Mouse (Mus musculus) left cerebral cortex, adult 2 months (tissue): Measurements from ENCODE around the gene Sh3gl3. TPM values are rescaled to one million over a fixed set of nuclear protein-coding genes. Genes with fewer than 3 reads are reported as not detected.
A peak's percentile ranks its signal among the peaks of the same experiment; 100 is the strongest.
"Not testable (repeated sequence)": the region's sequence is repeated elsewhere in the genome, so short reads cannot be mapped to it uniquely, and the experiment has no call there.

Experiments
- DNase-seq, 2 experiments: peaks; one replicate each; pipeline ENCODE4 v3.0.0; 2021 to 2022; ENCODE audit warnings: low spot score in 2 of 2, mixed read lengths in 1 of 2; ENCODE audit errors: extremely low spot score in 1 of 2
- H3K27ac ChIP-seq: fragments of 200-600 bp; 2 replicates; pipeline ENCODE4 v1.8.1; 2022
- H3K4me3 ChIP-seq: fragments of 200-600 bp; 2 replicates; pipeline ENCODE4 v1.8.1; 2022
- CTCF ChIP-seq: fragments of 200-600 bp; IDR thresholded peaks from 2 replicates; pipeline ENCODE4 v1.8.1; 2022; ENCODE audit warnings: antibody characterized with exemption, mild to moderate bottlenecking, moderate library complexity
- intact Hi-C: fragments of 180-260 bp; cut with DNase I; formaldehyde crosslinking; loops from one replicate; pipeline ENCODE4 v1.15.1; 2025
- total RNA-seq, 2 experiments: library from RNA; stranded (reverse); gene quantifications; 2 replicates each; pipeline ENCODE4 v1.2.3; 2021

Sh3gl3 gene
- total RNA-seq, 2 experiments from 2014 or later: 44.5 to 47.0 TPM

- intact Hi-C loops: loop anchor here (10.0 kb wide), 1 partner anchor 485 kb away; the partner anchor contains the start of gene 3110040N11Rik
- H3K4me3 ChIP-seq: no peak overlapping the region
- no peak overlapping the region for H3K27ac ChIP-seq
- no peak for DNase-seq
- peak; percentile 53 for TF ChIP-seq CTCF
These were observed 96.3 kb downstream of the Sh3gl3 start for GRCm38 (mm10) chr7:82269948-82270347.

- Histone ChIP-seq H3K27ac (no peak overlapping the region), H3K4me3 (no peak overlapping the region)
- no peak for TF ChIP-seq CTCF
- DNase-seq: no peak
- intact Hi-C loops: loop anchor here (10.0 kb wide), 1 partner anchor 487 kb away; the partner anchor contains the start of gene 3110040N11Rik
These were observed 98.1 kb downstream of the Sh3gl3 start for GRCm38 (mm10) chr7:82271742-82272141.

- intact Hi-C loops: loop anchor here (1.0 to 10.0 kb wide), 2 partner anchors 152 to 488 kb away; partner anchors contain the start of gene 3110040N11Rik
- peak in 1 of 2 experiments; percentile 47 for DNase-seq
- H3K4me3 ChIP-seq, H3K27ac ChIP-seq: not testable (repeated sequence)
- peak; percentile 70 for TF ChIP-seq CTCF
These were observed 99.2 kb downstream of the Sh3gl3 start for GRCm38 (mm10) chr7:82272875-82273274.

- DNase-seq: peak; percentile 57 to 61
- intact Hi-C loops: loop anchor here (2.0 to 10.0 kb wide), 2 partner anchors 315 to 489 kb away; partner anchors contain the start of gene 3110040N11Rik
- peak; percentile 88 for TF ChIP-seq CTCF
- Histone ChIP-seq H3K27ac (no peak overlapping the region), H3K4me3 (no peak overlapping the region)
These were observed 100.5 kb downstream of the Sh3gl3 start for GRCm38 (mm10) chr7:82274011-82274709.

DNA sequence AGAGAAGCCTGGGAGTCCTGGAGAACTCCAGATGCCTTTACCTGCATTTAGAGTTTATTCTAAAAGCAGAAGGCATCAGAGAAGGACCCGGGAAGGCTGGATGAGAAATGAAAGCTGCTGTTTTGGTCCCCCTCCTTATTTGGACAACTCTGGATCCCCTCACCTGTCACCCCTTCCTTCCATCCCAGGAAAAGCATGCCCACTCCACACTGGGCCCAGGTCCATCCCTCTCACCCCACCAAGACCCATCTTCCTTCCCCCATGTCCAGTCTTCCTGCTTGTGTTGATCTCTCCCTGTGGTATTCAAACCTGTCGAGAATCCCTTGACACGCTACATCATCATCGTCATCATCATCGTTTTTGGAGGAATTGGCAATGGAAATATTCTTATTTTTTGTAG is 101.3 kb downstream of the Sh3gl3 start:
- no peak for TF ChIP-seq CTCF
- intact Hi-C loops: loop anchor here (2.0 to 10.0 kb wide), 2 partner anchors 316 to 490 kb away; partner anchors contain the start of gene 3110040N11Rik

DNA sequence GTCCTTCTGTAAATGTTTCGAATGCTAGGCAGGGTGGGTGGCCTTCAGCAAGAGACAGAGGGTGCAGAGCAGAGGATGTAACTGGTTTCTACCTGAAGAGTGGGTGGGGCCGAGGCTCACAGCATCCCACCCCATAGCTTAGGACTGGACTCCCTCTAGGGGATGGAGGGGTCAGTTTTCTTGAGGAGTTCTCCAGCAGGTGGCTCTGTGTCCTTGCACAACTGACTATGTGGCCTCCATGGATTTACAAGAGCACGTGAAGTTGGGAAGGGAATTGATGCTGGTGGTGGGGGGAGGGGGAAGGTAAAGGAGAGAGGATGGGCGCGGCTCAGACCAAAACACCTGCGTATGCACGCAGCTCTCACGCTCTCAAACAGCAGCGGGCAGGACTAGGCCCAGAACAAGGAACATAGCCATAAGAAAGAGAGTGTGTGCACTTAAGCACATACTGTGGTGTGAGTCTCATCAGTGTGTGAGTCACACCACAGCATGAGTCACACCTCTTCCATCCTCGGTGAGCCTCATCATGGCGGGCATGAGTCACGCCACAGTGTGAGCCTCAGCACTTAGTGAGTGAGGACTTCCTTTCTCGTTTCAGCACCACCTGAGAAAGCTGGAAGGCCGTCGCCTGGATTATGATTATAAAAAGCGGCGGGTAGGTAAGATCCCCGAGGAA is 102.0 kb downstream of the Sh3gl3 start:
- no peak for TF ChIP-seq CTCF
- DNase-seq: peak; percentile 38 to 53
- H3K27ac ChIP-seq: no peak overlapping the region
- intact Hi-C loops: loop anchor here (2.0 to 10.0 kb wide), 2 partner anchors 317 to 491 kb away; partner anchors contain the start of gene 3110040N11Rik
- H3K4me3 ChIP-seq: no peak overlapping the region

More for the DNA sequence above, 101.3 kb downstream of the Sh3gl3 start:
- Histone ChIP-seq H3K4me3 (no peak overlapping the region), H3K27ac (no peak overlapping the region)
- DNase-seq: no peak

- Histone ChIP-seq H3K27ac (no peak overlapping the region), H3K4me3 (no peak overlapping the region)
- intact Hi-C loops: no loop called here
- DNase-seq: no peak
- no peak for TF ChIP-seq CTCF
These were observed 108.4 kb downstream of the Sh3gl3 start for GRCm38 (mm10) chr7:82282011-82282410.

GRCm38 (mm10) chr7:82282464-82282863 is 108.8 kb downstream of the Sh3gl3 start:
- no peak for TF ChIP-seq CTCF
- Histone ChIP-seq H3K4me3 (no peak overlapping the region), H3K27ac (no peak overlapping the region)
- DNase-seq: peak in 1 of 2 experiments; percentile 32
- intact Hi-C loops: no loop called here

- intact Hi-C loops: no loop called here
- TF ChIP-seq CTCF: peak; percentile 23
- no peak overlapping the region for H3K27ac ChIP-seq
- no peak overlapping the region for H3K4me3 ChIP-seq
- no peak for DNase-seq
These were observed 113.6 kb downstream of the Sh3gl3 start for GRCm38 (mm10) chr7:82287242-82287641.

DNA sequence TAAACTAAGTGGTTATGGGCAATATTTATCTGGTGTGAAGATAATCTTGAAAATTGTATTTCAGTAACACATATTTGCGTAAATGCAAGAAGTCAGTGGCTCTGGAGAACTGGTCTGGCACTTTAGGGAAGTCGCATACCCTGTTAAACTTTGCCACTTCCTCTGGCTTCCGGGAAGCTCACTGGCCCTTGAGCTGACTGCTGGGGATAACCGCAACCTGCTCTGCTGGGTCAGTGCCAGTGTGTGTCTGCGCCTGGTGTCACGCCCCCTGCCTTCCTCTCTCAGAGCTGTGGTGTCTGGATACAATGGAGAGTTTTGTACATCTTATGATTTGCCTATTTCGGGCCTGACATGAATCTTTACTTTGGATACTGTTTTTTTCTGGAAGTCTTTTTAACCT is 119.8 kb downstream of the Sh3gl3 start:
- no peak overlapping the region for H3K27ac ChIP-seq
- no peak overlapping the region for H3K4me3 ChIP-seq
- no peak for TF ChIP-seq CTCF
- intact Hi-C loops: no loop called here
- DNase-seq: no peak

GRCm38 (mm10) chr7:82294083-82294482 is 120.4 kb downstream of the Sh3gl3 start:
- Histone ChIP-seq H3K27ac (no peak overlapping the region), H3K4me3 (no peak overlapping the region)
- DNase-seq: no peak
- TF ChIP-seq CTCF: no peak
- intact Hi-C loops: no loop called here

- no peak for DNase-seq
- Histone ChIP-seq H3K27ac (no peak overlapping the region), H3K4me3 (no peak overlapping the region)
- intact Hi-C loops: no loop called here
- no peak for TF ChIP-seq CTCF
These were observed 121.0 kb downstream of the Sh3gl3 start for GRCm38 (mm10) chr7:82294611-82295010.
